Mouse (Mus musculus) c-Kit-positive CD71-negative TER-119-negative erythroid progenitor cells, embryonic 14.5 days (primary cell): ENCODE measurements at regions not wholly inside any gene's neighbourhood (a gene's known extent, or its start where the extent isn't known, plus 50 kb on each side); places are given as distances from the start of the nearest gene placed in this dataset.
"Not testable (repeated sequence)": the region's sequence is repeated elsewhere in the genome, so short reads cannot be mapped to it uniquely, and the experiment has no call there.

ENCODE experiments used
- DNase-seq: peaks from one replicate; pipeline ENCODE4 v3.0.0-alpha.2; 2013; ENCODE audit warnings: low read depth

- DNase-seq = no peak
Measured at GRCm38 (mm10) chr14:9492228-9492627, 826.2 kb upstream of the 4930452B06Rik start.

- DNase-seq = no peak
Measured at GRCm38 (mm10) chr14:9488585-9488984, 822.5 kb upstream of the 4930452B06Rik start.

- no peak for DNase-seq
Measured at GRCm38 (mm10) chr14:9478981-9479380, 812.9 kb upstream of the 4930452B06Rik start.

GRCm38 (mm10) chr14:9475169-9475568 is 809.1 kb upstream of the 4930452B06Rik start:
- DNase-seq = no peak

- DNase-seq = no peak
Measured at GRCm38 (mm10) chr14:9469686-9470085, 803.6 kb upstream of the 4930452B06Rik start.

- no peak for DNase-seq
Measured at GRCm38 (mm10) chr14:9468654-9469053, 802.6 kb upstream of the 4930452B06Rik start.

- no peak for DNase-seq
Measured at GRCm38 (mm10) chr14:9467690-9468458, 801.8 kb upstream of the 4930452B06Rik start.

- no peak for DNase-seq
Measured at GRCm38 (mm10) chr14:9460006-9460405, 794.0 kb upstream of the 4930452B06Rik start.

GRCm38 (mm10) chr14:9458856-9459255 is 792.8 kb upstream of the 4930452B06Rik start:
- no peak for DNase-seq

- no peak for DNase-seq
Measured at GRCm38 (mm10) chr14:9457801-9458495, 791.9 kb upstream of the 4930452B06Rik start.

GRCm38 (mm10) chr14:9455986-9456385 is 789.9 kb upstream of the 4930452B06Rik start:
- DNase-seq = no peak

- no peak for DNase-seq
Measured at GRCm38 (mm10) chr14:9449942-9450341, 783.9 kb upstream of the 4930452B06Rik start.

GRCm38 (mm10) chr14:9437896-9438295 is 771.9 kb upstream of the 4930452B06Rik start:
- DNase-seq = no peak

- no peak for DNase-seq
Measured at GRCm38 (mm10) chr14:9435136-9435535, 769.1 kb upstream of the 4930452B06Rik start.

GRCm38 (mm10) chr14:9433081-9433590 is 767.1 kb upstream of the 4930452B06Rik start:
- no peak for DNase-seq

- no peak for DNase-seq
Measured at GRCm38 (mm10) chr14:9431798-9432197, 765.8 kb upstream of the 4930452B06Rik start.

- no peak for DNase-seq
Measured at GRCm38 (mm10) chr14:9411822-9412403, 745.9 kb upstream of the 4930452B06Rik start.

- no peak for DNase-seq
Measured at GRCm38 (mm10) chr14:9403688-9404087, 737.6 kb upstream of the 4930452B06Rik start.

- DNase-seq = no peak
Measured at GRCm38 (mm10) chr14:9400861-9401260, 734.8 kb upstream of the 4930452B06Rik start.

GRCm38 (mm10) chr14:9393271-9393771 is 727.3 kb upstream of the 4930452B06Rik start:
- peak; percentile 31 for DNase-seq

- DNase-seq = not testable (repeated sequence)
Measured at GRCm38 (mm10) chr14:9389878-9390536, 724.0 kb upstream of the 4930452B06Rik start.

GRCm38 (mm10) chr14:9389180-9389579 is 723.1 kb upstream of the 4930452B06Rik start:
- DNase-seq = no peak
